Mouse (Mus musculus): Measurements from ENCODE around the gene Itgb1bp1. TPM values are rescaled to one million over a fixed set of nuclear protein-coding genes. Genes with fewer than 3 reads are reported as not detected.

Gene Itgb1bp1
- polyA plus RNA-seq, 1 experiment from 2014 or later = 50.9 TPM

DNA sequence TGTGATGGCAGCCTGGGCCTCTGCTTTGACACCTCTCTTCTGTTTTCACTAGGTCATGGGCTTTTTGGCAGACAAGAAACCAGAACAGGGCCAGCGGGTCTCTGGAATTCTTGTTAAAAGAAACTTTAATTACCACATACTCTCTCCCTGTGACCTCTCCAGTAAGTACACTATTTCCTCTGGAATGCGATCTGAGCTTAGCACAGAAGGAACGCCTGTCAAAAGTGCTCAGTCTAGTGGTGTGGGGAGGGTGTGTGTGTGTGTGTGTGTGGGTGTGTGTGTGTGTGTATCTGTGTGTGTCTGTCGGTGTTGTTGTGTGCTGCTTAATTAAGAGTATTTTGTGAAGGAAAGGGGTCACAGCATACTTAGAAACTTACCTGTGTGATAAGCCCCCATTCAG, 20.6 kb upstream of the Itgb1bp1 start:
- H3K4me1 ChIP-seq (replicated peaks; ENCODE audit: insufficient read depth, low read length) = no peaks in the 10 kb centered on the region
- no peak overlapping the region for H3K4me2 ChIP-seq (ENCODE audit: low read length)
- no peaks in the 10 kb centered on the region for H3K27me3 ChIP-seq (ENCODE audit: insufficient read depth, low read length)
- no peak overlapping the region for H3K4me3 ChIP-seq (replicated peaks; ENCODE audit: low read depth, low read length)
- peaks cover 65% of the 10 kb centered on the region for H3K36me3 ChIP-seq (ENCODE audit: insufficient read depth, low read length)
- 0 out of 2 replicates have a peak overlapping the region, but pooled peaks have one; percentile 8 for H3K27ac ChIP-seq
- no peak for TF ChIP-seq CTCF (IDR thresholded peaks at IDR 0.05; ENCODE audit: low read depth)
- no peaks in the 10 kb centered on the region for H3K9me3 ChIP-seq (replicated peaks; ENCODE audit: low read length)
- no peak for ATAC-seq (replicated peaks; ENCODE audit: low FRiP score, low read depth)
- no peak overlapping the region for H3K9ac ChIP-seq (ENCODE audit: low read depth, low read length)
- 55% methylated on average over 4 of the region's 4 CpGs for WGBS
- no peak for DNase-seq (ENCODE audit: low spot score)

DNA sequence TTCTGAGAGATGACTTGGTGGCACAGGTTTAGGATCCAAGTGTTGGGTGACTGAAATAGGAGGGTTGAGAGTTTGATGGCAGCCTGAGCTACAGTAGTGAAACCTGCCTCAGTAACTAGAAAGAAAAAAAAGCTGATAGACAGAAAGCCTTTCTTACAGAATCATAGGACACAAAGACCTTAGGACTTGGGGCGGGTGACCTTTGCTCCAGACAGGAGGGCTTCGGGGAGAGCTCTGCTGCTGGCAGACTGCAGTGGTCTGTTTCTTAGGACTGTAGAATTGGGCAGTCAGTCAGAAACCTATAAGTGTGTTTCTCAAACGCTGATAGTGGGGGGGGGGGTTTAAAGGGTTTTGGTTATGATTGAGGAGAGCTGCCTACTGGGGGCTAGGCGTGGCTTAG, 19.7 kb upstream of the Itgb1bp1 start:
- Histone ChIP-seq H3K4me3 (replicated peaks; ENCODE audit: low read depth, low read length) (no peak overlapping the region), H3K4me1 (replicated peaks; ENCODE audit: insufficient read depth, low read length) (no peaks in the 10 kb centered on the region), H3K27ac (no peak overlapping the region), H3K27me3 (ENCODE audit: insufficient read depth, low read length) (no peaks in the 10 kb centered on the region), H3K36me3 (ENCODE audit: insufficient read depth, low read length) (peaks cover 69% of the 10 kb centered on the region), H3K9ac (ENCODE audit: low read depth, low read length) (no peak overlapping the region), H3K9me3 (replicated peaks; ENCODE audit: low read length) (no peaks in the 10 kb centered on the region), H3K4me2 (ENCODE audit: low read length) (no peak overlapping the region)
- DNase-seq (ENCODE audit: low spot score) (no peak), ATAC-seq (replicated peaks; ENCODE audit: low FRiP score, low read depth) (no peak)
- no peak for TF ChIP-seq CTCF (IDR thresholded peaks at IDR 0.05; ENCODE audit: low read depth)
- WGBS = 93% methylated on average over 4 of the region's 4 CpGs

DNA sequence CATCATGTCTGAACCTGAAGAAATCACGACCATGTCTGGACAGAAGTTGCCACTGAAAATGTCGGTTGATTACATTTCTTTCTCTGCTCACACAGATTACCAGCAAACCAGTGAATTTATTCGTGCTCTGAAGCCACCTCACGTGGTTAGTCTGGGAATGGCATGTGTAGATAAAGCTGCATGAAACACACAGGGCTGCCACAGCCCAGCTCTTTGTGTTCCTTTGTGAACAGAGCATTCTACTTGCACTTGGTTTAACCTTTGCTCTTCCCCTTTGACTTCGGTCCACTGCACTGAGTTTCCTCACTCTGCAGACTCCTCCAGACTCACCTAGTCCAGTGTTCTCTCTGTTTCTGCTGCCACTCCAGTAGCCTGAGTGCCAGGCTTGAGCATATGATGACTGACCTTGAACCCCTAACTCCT, 16.3 kb upstream of the Itgb1bp1 start:
- TF ChIP-seq CTCF (IDR thresholded peaks at IDR 0.05; ENCODE audit: low read depth) = no peak
- H3K27ac ChIP-seq = peak overlapping the region; percentile 60
- H3K36me3 ChIP-seq (ENCODE audit: insufficient read depth, low read length) = peaks cover 58% of the 10 kb centered on the region

DNA sequence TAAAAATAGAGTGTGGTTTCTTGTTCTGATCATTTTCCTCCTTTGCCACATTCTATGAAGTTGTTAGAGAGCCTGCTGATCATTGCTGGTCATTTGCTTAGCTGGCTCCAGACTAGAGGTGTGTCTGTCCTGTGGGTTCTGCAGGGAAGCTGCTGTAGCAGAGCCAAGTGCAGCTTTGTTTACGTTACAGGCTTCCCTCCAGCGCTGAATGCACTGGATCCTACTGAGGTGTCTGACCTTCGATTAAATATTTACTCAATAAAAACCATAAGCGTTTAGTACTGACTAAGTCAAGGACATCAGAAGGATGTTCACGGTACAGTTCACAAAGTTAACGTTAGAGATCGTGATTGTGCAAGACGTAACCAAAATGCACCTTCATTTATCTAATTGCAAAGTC, 15.8 kb upstream of the Itgb1bp1 start:
- Histone ChIP-seq H3K9ac (ENCODE audit: low read depth, low read length) (no peak overlapping the region), H3K36me3 (ENCODE audit: insufficient read depth, low read length) (peaks cover 60% of the 10 kb centered on the region), H3K9me3 (replicated peaks; ENCODE audit: low read length) (no peaks in the 10 kb centered on the region), H3K4me1 (replicated peaks; ENCODE audit: insufficient read depth, low read length) (no peaks in the 10 kb centered on the region), H3K27me3 (ENCODE audit: insufficient read depth, low read length) (no peaks in the 10 kb centered on the region), H3K27ac (peak overlapping the region; percentile 60; the same call in 1 of the 2 replicates), H3K4me3 (replicated peaks; ENCODE audit: low read depth, low read length) (no peak overlapping the region), H3K4me2 (ENCODE audit: low read length) (no peak overlapping the region)
- peak; percentile 82 for ATAC-seq (replicated peaks; ENCODE audit: low FRiP score, low read depth)
- TF ChIP-seq CTCF (IDR thresholded peaks at IDR 0.05; ENCODE audit: low read depth) = no peak
- whole genome bisulfite sequencing = 69% methylated on average over 8 of the region's 8 CpGs
- DNase-seq (ENCODE audit: low spot score) = peak; percentile 23

More for the DNA sequence above, 16.3 kb upstream of the Itgb1bp1 start:
- 77% methylated on average over 5 of the region's 5 CpGs for WGBS
- no peak overlapping the region for H3K9ac ChIP-seq (ENCODE audit: low read depth, low read length)
- H3K4me1 ChIP-seq (replicated peaks; ENCODE audit: insufficient read depth, low read length) = no peaks in the 10 kb centered on the region
- peak; percentile 36 for DNase-seq (ENCODE audit: low spot score)
- H3K4me2 ChIP-seq (ENCODE audit: low read length) = no peak overlapping the region
- peak; percentile 90 for ATAC-seq (replicated peaks; ENCODE audit: low FRiP score, low read depth)
- no peaks in the 10 kb centered on the region for H3K9me3 ChIP-seq (replicated peaks; ENCODE audit: low read length)
- H3K27me3 ChIP-seq (ENCODE audit: insufficient read depth, low read length) = no peaks in the 10 kb centered on the region
- no peak overlapping the region for H3K4me3 ChIP-seq (replicated peaks; ENCODE audit: low read depth, low read length)

DNA sequence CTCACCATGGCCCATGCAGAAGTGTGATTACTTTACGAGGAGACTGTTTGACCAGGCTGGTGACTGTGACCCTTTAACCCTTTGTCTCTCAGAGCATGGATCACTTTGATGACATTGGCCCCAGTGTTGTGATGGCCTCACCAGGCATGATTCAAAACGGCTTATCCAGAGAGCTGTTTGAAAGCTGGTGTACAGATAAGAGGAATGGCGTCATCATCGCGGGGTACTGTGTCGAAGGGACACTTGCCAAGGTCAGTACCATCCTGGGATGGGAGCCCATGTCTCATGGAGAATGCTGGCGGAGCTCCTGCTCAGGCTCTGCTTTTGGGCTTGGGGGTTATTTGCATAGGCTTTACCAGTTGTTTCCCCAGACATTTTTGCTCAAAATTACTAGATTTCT, 15.2 kb upstream of the Itgb1bp1 start:
- Histone ChIP-seq H3K9ac (ENCODE audit: low read depth, low read length) (no peak overlapping the region), H3K36me3 (ENCODE audit: insufficient read depth, low read length) (peaks cover 60% of the 10 kb centered on the region), H3K27me3 (ENCODE audit: insufficient read depth, low read length) (no peaks in the 10 kb centered on the region), H3K4me1 (replicated peaks; ENCODE audit: insufficient read depth, low read length) (no peaks in the 10 kb centered on the region), H3K4me3 (replicated peaks; ENCODE audit: low read depth, low read length) (no peak overlapping the region), H3K4me2 (ENCODE audit: low read length) (no peak overlapping the region), H3K9me3 (replicated peaks; ENCODE audit: low read length) (no peaks in the 10 kb centered on the region), H3K27ac (peak overlapping the region; percentile 60; the same call in 1 of the 2 replicates)
- 88% methylated on average over 7 of the region's 7 CpGs for WGBS
- no peak for TF ChIP-seq CTCF (IDR thresholded peaks at IDR 0.05; ENCODE audit: low read depth)
- DNase-seq (ENCODE audit: low spot score) (no peak), ATAC-seq (replicated peaks; ENCODE audit: low FRiP score, low read depth) (no peak)

DNA sequence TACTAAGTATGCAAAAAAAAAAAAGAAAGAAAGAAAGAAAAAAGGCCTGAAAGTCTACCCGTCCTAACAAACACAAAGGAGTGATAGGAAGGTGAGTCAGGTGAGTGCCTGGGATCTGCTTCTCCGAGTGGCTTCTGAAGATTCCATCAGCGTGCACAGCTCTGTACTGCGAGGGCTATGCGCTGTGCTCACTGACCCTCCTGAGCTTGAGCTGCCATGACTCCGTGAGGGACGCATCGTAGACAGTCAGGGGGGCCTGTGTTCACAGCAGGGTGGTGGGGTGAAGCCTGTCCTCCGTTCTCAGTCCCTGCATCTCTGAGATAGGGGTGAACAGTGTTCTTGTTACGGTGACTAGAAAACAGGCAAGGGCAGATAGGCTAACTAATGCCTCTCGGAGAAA, 12.8 kb upstream of the Itgb1bp1 start:
- Histone ChIP-seq H3K9me3 (replicated peaks; ENCODE audit: low read length) (no peaks in the 10 kb centered on the region), H3K4me1 (replicated peaks; ENCODE audit: insufficient read depth, low read length) (no peaks in the 10 kb centered on the region), H3K4me2 (ENCODE audit: low read length) (no peak overlapping the region), H3K9ac (ENCODE audit: low read depth, low read length) (no peak overlapping the region), H3K27ac (no peak overlapping the region), H3K36me3 (ENCODE audit: insufficient read depth, low read length) (peaks cover 73% of the 10 kb centered on the region), H3K27me3 (ENCODE audit: insufficient read depth, low read length) (no peaks in the 10 kb centered on the region), H3K4me3 (replicated peaks; ENCODE audit: low read depth, low read length) (no peak overlapping the region)
- no peak for TF ChIP-seq CTCF (IDR thresholded peaks at IDR 0.05; ENCODE audit: low read depth)
- DNase-seq (ENCODE audit: low spot score) (no peak), ATAC-seq (replicated peaks; ENCODE audit: low FRiP score, low read depth) (no peak)
- 95% methylated on average over 11 of the region's 11 CpGs for WGBS

DNA sequence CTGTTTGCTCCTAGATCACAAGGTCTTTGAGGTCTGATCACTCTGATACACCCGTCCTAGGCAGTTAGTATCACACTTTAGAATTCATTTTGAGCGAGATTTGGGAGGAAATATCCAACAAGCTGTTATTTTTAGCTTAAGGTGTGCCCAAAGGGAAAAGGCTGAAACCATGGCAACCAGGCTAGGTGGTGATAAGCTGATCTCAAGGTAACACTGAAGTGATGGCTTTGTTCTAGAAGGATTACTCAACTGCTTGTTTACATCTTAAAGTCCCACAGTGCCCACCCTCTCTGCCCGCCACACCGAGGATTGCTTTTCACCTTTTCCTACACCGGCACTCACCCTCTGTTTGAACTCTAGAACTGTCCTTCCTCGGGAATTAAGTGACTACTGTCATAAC, 3.6 kb upstream of the Itgb1bp1 start:
- TF ChIP-seq CTCF (IDR thresholded peaks at IDR 0.05; ENCODE audit: low read depth) = no peak

More for the DNA sequence above, 3.6 kb upstream of the Itgb1bp1 start:
- no peak for DNase-seq (ENCODE audit: low spot score)
- no peak for ATAC-seq (replicated peaks; ENCODE audit: low FRiP score, low read depth)
- H3K9me3 ChIP-seq (replicated peaks; ENCODE audit: low read length) = no peaks in the 10 kb centered on the region
- H3K36me3 ChIP-seq (ENCODE audit: insufficient read depth, low read length) = peaks cover 29% of the 10 kb centered on the region
- H3K9ac ChIP-seq (ENCODE audit: low read depth, low read length) = no peak overlapping the region
- WGBS = 82% methylated on average over 6 of the region's 6 CpGs
- no peak overlapping the region for H3K27ac ChIP-seq
- H3K4me1 ChIP-seq (replicated peaks; ENCODE audit: insufficient read depth, low read length) = peaks cover 11% of the 10 kb centered on the region
- no peaks in the 10 kb centered on the region for H3K27me3 ChIP-seq (ENCODE audit: insufficient read depth, low read length)
- no peak overlapping the region for H3K4me3 ChIP-seq (replicated peaks; ENCODE audit: low read depth, low read length)
- H3K4me2 ChIP-seq (ENCODE audit: low read length) = no peak overlapping the region

Data from kidney, postnatal 0 days (tissue).